Mouse (Mus musculus) left cerebral cortex, postnatal 10 days (tissue): ENCODE data around the gene Rassf8. TPM values are rescaled to one million over a fixed set of nuclear protein-coding genes. Genes with fewer than 3 reads are reported as not detected.

Experiments used
- DNase-seq, 2 experiments: peaks; one replicate each; pipeline ENCODE4 v3.0.0; 2021 to 2022; ENCODE audit warnings: low spot score in 2 of 2, mixed read lengths in 1 of 2; ENCODE audit errors: extremely low spot score in 1 of 2
- intact Hi-C: fragments of 180-260 bp; cut with DNase I; formaldehyde crosslinking; loops from one replicate; pipeline ENCODE4 v1.15.1; 2025
- total RNA-seq, 2 experiments: library from RNA; stranded (reverse); gene quantifications; 2 replicates each; pipeline ENCODE4 v1.2.3; 2021

Gene Rassf8
- total RNA-seq, 2 experiments from 2014 or later, result 11.8 to 13.7 TPM

DNA sequence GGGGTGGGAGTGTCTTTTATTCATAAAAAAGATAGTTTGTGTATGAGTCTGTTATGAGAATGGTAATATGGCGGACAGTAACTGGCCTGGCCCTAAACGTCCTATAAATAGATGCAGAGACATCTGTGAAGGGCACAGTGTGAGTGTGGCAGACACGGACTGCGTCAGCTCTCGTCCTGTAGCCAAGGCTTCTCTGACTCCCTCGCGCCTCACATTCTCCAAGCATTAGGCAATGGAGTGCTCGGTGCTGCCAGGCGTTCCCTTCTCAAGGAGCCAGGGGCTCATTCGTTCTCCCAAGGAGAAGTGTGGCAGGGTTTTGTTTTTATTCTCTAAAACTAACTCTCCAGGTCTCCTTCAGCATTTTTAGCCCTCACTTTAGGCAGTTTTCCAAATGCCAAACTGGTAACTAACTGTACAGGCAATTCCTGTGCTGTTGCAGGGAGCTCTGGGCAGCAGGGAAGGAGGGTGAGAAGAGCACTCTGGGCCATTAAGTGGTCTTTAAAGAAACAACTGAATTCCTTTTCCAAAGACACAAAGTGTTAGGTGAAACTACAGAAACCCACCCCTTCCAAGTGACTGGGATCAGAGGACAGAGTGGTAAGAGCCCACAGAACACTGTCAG, 22.2 kb downstream of the Rassf8 start:
- intact Hi-C loops, result no loop called here

DNA sequence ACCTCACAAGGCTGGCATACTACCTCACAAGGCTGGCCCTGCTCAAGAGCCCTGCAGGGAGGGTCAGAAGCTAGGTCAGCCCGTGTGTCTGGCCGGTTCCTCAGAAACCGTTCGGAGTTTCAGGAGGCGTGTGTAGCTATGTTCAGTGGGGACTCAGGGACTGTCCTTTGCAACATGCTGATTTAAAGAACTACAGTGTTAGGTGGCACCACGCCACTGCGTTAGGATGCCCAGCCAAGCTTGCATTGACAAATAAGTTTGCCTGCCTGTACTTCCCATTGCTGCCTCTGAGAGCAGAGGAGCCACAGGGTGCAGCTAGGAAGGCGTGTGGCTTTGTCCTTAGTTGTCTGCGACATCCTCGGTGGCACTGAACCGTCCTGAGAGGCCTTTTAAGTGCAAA, 23.3 kb downstream of the Rassf8 start:
- intact Hi-C loops, result no loop called here
- DNase-seq, result no peak

More for the DNA sequence above, 22.2 kb downstream of the Rassf8 start:
- DNase-seq, result peak in 1 of 2 experiments; percentile 45

DNA sequence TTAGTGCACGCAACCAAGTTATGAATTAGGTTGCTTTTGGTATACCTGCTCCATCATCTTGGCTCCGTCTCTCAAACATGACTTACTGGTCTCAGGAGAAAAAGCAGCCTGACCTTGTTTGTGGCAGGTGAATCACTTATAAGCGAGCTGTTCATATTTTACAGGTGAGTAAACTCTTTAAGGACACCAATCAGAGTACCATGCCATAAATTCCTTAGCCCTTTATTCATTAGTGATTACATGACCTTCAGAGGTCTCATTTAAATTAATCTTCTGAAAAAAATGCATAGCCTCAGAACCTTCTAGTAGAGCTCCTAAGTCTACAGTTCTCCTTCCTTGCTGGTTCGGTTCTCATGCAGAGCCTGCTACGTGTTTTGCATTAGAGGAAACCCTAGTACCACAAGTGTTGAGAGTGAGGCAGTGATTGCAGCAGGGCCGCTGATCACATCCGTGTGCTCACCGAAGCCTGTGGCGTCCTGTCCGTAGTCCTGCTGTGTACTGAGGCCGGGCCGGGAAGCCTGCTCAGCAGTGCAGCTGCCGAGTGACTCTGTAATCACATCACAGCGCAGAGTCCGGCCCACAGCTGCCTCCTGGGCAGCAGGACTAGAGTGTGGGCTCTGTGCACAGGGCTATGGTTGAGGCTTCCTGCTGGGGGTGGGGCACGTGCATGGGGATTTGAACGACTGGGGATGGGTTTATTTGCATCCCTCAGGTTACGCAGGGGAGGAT, 23.9 kb downstream of the Rassf8 start:
- intact Hi-C loops, result no loop called here
- DNase-seq, result peak in 1 of 2 experiments; percentile 33

GRCm38 (mm10) chr6:145774436-145774835, 27.9 kb downstream of the Rassf8 start:
- intact Hi-C loops, result no loop called here
- no peak for DNase-seq

DNA sequence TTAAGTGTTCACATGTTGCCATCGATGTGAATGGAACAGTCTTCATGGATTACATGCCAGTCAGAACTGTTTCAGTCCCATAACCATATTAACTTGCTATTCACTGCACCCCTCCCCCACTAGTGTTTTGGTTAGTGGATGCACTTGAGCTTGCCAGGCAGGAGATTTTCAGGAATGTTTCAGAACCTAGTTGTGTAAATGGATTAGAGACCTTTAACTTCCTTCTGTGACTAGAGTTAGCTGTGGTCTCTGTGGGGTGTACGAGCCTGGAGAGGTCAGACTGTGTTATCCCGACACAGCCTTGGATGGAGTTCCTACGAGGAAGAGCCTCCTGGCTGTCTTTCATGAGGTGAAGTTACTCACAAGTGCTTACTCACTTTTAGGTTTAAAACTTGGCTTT, 29.7 kb downstream of the Rassf8 start:
- intact Hi-C loops, result no loop called here
- no peak for DNase-seq

DNA sequence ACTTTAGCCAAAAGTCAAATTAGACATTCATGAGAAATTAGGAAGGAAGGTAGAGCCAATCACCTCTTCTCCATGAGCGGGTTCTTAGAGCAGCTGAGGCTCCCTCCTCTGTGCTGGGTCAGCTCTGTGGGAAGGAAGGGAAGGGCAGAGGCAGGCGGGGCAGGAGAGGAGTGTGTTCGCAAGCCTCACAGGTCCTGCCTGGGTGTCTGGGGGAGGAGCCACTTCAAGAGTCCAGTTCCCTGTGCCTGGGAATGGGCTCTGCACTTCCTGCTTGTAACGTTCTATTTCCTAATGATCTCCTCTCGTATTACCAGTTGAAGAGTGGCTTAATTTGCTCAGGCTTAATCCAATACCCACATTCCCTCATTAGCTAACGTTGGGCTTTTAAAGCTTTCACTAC, 32.8 kb downstream of the Rassf8 start:
- intact Hi-C loops, result no loop called here
- DNase-seq, result no peak

DNA sequence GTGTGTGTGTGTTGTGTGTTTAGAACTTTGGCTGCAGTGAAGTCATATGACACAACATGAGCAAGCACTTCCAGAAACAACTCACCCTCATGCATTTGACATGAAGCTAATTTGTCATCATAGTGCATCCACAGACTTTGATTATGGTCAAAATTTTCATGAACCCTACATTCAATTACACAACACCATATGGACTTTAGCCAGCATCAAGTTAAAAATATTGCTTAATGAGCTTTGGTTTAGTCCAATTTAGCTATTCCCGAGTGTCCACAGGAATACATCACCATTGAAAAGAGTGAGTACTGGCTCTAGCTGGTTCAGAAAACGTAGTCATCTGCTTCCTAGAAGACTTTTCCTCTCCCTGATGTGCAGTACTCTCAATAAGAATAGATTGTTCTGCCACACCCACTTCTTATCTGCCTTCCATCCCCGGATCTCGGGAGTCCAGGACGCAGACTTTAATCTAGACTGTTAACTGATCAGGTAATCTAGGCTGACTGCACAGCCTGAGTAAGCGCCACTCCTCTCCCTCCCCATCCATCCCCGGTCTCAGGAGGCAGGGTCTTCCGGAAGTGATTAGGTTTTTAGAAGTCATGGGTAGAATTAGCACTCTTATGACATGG, 33.7 kb downstream of the Rassf8 start:
- intact Hi-C loops, result no loop called here
- DNase-seq, result no peak

DNA sequence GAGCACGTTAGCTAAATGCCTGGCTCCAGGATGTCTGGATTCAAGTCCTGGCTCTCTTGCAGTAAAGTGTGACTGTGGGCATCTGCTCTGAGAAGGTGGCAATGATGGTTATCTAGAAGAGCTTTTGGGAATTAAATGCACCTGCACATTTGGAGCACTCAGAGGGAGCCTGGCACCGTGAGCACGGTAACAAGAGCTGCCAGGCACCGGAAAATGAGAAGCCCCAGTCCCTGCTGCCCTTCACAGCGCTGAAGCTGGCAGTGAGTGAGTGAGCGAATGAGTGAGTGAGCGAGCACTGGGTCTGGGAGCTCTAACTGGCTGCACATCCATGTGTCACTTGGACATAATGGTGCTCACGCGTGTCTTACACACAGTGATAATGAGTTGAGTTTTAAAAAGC, 34.7 kb downstream of the Rassf8 start:
- intact Hi-C loops, result no loop called here
- DNase-seq, result no peak

- no peak for DNase-seq
- intact Hi-C loops, result no loop called here
Measured at GRCm38 (mm10) chr6:145781966-145782365, 35.4 kb downstream of the Rassf8 start.

GRCm38 (mm10) chr6:145787311-145787710, 40.8 kb downstream of the Rassf8 start:
- DNase-seq, result no peak
- intact Hi-C loops, result no loop called here

DNA sequence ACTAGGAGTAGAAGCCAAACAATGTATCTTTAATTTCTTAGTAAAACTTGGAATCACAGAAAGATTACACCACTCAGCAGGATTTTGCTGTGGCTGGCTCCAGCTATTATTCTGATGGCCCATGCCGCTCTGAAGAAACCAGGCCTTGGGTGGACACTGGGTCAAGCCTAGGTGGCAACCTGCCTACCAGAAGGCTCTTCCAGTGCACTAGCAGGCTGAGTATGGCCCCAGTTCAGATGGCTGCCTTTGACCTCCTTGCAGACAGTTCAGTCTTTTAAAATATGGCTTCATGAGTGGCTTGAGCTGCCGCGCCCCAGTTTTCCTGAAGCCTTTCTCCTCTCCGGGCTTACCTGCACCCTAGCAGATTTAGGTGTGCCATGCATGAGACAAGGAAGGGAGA, 43.2 kb downstream of the Rassf8 start:
- DNase-seq, result no peak
- intact Hi-C loops, result loop anchor here (5.0 to 10.0 kb wide), 2 partner anchors 355 to 427 kb away; no protein-coding TSS in a partner anchor

- DNase-seq, result no peak
- intact Hi-C loops, result loop anchor here (5.0 to 10.0 kb wide), 2 partner anchors 358 to 430 kb away; no protein-coding TSS in a partner anchor
Measured at GRCm38 (mm10) chr6:145792373-145792772, 45.8 kb downstream of the Rassf8 start.

DNA sequence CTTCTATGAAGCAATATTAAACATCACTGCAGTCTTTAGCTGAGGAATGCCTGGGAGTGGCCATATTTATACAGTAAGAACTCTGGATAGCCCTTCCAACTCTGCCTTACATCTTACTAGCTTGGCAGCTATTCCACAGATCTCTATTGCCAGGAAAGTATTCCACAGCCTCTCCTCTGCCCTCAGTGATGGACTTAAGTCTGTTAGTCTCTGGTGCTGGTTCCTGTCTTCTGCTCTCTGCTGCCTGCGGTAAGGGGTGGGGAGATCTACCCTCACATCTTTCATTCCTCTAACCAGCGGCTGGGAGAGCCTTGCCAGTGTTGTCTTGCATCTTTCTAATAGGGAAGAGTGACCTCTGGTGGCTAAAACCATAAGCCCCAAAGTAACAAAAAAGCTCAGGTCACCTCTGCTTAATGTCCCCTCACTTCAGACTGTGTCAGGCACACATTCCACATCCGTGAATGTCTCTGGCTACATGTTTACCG, 46.6 kb downstream of the Rassf8 start:
- peak; percentile 24 to 52 for DNase-seq
- intact Hi-C loops, result loop anchor here (5.0 to 10.0 kb wide), 2 partner anchors 358 to 431 kb away; no protein-coding TSS in a partner anchor

- intact Hi-C loops, result loop anchor here (5.0 to 10.0 kb wide), 2 partner anchors 360 to 432 kb away; no protein-coding TSS in a partner anchor
Measured at GRCm38 (mm10) chr6:145794671-145795070, 48.1 kb downstream of the Rassf8 start.

DNA sequence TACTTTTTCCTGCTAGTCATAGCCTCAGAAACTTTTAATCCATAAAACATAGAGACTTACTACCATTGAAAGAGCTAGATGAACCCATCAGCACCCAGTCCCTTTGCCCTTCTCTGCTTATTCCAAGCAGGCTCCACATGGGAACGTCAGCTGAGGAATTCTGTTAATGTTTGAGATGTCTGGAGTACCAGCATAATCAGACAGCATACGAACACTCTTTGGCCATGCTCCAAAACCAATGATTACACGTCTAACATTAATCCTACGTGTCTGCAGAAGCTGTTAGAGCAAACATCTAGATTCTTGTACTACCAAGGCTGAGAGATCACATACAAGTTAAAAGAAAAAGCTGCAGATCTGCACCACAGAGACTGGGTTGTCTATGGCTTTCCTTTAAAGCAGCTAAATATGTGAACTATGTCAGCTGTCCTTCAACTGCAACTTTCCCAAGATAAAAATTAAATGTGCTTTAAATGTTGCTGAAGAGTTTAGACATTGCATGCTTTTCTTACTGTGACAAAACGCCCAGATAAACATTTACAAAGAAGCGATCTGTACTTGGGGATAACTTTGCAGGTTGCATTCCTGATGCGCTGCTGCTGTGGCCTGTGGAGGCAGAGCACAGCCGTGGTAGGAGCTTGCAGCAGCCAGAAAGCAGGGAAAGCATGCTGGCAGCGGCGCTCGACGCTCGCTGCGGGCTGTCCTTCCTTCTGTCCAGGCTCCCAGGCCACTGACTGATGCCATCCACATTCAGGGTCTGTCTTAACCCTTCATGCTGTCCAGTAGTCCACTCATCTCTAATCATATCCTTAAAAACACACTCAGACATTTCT, 49.9 kb downstream of the Rassf8 start:
- intact Hi-C loops, result loop anchor here (10.0 kb wide), 1 partner anchor 362 kb away; no protein-coding TSS in a partner anchor
- no peak for DNase-seq

More at GRCm38 (mm10) chr6:145794671-145795070, 48.1 kb downstream of the Rassf8 start:
- no peak for DNase-seq

GRCm38 (mm10) chr6:145797692-145798091, 51.1 kb downstream of the Rassf8 start:
- no peak for DNase-seq

GRCm38 (mm10) chr6:145801796-145802488, 55.4 kb downstream of the Rassf8 start:
- no peak for DNase-seq
- intact Hi-C loops, result no loop called here

More at GRCm38 (mm10) chr6:145797692-145798091, 51.1 kb downstream of the Rassf8 start:
- intact Hi-C loops, result loop anchor here (10.0 kb wide), 1 partner anchor 363 kb away; no protein-coding TSS in a partner anchor

DNA sequence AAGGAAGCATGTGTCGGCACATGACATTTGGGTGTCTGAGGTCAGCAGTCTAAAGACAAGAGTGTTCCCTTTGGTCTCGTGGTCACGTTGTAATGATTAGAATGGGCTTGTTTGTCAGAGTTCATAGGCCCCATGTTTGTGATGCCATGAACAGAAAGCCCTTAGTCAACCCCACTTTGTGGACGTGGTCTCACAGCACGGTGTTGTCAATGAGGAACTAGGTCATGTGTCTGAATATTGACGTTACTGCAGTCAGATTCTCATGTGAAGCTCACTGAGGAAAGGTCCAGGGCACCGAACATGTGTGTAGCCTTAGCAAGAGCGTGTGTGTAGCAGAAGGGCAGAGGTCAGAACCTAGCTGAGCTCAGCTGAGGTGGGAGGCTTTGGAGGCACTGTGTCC, 56.3 kb downstream of the Rassf8 start:
- DNase-seq, result no peak
- intact Hi-C loops, result no loop called here
